Mouse (Mus musculus) right cerebral cortex, postnatal 14 days (tissue): ENCODE results near the gene Tgoln1.

Experiments used
- DNase-seq: peaks from one replicate; pipeline ENCODE4 v3.0.0; 2022

Tgoln1 gene

DNA sequence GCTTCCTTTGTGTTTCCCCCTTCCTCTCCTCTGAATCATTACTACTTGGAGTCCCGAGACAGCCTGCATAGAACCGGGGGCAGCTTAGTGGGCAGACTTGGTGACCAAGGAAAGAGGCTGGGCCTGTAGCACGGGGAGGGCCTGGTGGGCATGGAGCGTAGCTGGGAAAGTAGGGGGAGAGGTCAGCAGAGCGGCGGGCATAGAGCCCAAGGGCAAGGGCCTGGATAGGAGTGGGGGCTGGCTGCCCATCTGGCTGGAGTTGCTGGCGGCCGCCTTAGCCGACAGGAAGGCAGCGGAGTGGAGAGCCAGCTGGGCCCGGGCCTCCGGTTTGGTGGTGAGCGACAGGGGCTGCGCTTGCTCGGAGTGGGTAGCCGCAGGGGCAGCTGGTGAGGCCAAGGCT, 10.5 kb upstream of the Tgoln1 start:
- peak; percentile 18 for DNase-seq

DNA sequence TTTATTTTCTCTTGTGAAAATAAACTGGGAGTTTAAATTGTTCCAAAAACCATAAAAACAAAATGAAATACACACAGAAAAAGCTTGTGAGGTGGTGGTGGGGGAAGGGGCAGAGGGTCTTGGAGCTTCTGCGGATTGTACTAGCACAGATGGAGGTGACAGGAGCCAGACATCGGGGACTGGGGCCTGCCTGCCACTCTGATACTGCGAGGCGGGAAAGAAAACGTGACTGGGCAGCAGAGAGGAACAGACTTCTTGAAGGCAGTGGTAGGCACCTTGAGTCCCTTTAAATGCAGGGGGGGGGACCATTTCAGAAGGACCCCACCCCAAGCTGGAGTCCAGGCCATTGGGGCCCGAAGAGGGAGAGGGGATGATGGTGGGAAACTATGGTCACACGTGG, 9.6 kb upstream of the Tgoln1 start:
- DNase-seq = no peak

DNA sequence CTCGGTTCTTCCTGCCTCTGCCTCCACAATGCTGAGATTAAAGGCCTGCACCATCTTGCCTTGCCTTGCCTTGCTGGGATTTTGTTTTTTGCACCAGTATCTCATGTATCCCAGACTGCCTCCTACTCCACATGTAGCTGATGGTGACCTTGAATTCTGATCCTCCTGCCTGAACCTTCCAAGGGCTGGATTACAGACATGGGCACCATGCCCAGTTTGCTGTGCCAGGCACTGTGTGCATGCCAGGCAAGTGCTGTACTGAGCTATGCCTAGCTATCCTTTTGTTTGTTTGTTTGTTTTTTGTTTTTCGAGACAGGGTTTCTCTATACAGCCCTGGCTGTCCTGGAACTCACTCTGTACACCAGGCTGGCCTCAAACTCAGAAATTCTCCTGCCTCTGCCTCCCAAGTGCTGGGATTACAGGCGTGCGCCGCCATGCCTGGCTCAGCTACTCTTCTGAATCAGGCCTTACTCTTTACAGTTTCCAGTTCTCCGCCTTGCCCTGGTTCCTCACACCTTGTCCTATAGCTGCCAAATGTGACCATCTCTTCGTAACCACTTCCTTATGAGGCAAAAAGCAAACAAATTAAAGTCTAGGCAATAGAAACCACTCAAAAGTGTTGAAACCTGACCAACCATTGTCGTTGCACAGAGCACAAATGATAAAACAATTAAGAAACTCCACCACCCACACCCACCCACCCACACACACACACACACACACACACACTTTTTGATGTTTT, 7.0 kb upstream of the Tgoln1 start:
- no peak for DNase-seq

DNA sequence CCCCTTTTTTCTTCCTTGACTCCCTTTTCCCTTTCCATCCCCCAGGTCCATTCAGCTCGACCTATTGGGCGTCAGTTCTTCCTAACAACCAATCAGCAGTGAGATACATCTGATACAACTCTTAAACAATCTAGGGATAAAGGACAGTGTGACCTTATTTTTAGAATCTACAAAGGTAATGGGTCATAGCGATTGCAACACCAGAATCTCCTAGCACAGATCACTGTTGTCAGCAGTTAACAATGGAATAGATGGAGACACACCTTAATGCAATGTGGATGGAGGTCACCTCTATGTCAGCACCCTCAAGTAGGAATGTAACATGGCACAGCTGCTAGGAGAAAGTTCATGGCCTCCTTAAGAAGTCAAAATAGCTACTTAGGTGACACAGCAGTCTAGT, 6.1 kb upstream of the Tgoln1 start:
- no peak for DNase-seq

DNA sequence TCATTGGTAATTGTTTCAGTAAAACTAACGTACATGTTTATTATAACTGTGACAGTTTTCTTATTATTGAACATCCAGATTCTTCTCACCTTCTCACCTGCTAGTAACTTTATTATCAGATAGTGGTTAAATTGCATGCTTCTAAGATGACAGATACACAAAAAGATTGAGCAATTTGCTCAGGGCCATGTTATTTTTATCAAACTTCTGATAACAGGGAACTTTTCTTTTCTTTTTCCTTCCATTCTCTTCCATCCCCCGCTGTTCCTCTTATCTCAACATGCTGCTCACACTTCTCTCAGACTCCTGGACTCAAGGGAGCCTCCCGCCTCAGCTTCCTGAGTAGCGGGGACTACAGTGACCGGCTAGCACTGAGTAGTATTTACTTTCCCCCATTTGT, 4.1 kb upstream of the Tgoln1 start:
- no peak for DNase-seq

- DNase-seq = no peak
These were observed 3.1 kb upstream of the Tgoln1 start for GRCm38 (mm10) chr6:72619734-72620532.

GRCm38 (mm10) chr6:72615561-72616375, 1.0 kb downstream of the Tgoln1 start:
- no peak for DNase-seq

GRCm38 (mm10) chr6:72615151-72615550, 1.6 kb downstream of the Tgoln1 start:
- DNase-seq = no peak

DNA sequence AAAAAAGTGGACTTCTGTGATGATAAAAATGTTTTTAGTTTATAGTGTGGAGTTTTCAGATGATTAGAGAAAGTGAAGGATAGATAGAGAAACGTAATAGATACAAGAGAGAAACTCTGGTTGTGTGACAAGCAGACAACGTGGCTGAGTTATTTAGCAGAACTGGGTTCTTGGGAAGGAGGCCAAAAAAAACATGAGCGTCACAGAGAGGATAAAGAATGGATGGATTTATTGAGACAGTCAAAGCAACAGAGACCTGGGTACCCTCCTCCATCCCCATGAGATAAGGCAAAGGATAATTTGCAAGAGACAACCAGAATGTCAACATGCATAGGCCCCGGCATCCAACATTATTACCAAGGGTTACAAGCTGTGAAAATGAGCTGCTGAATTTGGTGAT, 6.5 kb downstream of the Tgoln1 start:
- no peak for DNase-seq

GRCm38 (mm10) chr6:72608662-72609184, 8.1 kb downstream of the Tgoln1 start:
- no peak for DNase-seq

DNA sequence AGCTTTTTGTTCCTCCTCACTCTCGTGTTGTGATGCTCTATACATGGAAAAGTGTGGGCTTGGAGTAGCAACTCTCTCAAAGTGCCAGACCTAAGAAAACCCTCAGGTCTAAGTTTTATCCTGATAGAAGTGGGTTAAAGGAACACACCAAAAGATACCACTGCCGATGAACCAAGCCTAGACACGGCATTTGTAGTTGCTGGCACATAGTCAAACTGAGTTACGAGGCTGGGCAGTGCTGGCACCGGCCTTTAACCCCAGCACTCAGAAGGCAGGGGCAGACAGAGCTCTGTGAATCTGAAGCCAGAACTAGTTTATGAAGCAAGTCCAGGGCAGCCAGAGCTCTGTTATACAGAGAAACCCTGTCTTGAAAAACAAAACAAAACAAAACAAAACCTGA, 9.1 kb downstream of the Tgoln1 start:
- no peak for DNase-seq

- DNase-seq = no peak
These were observed 9.7 kb downstream of the Tgoln1 start for GRCm38 (mm10) chr6:72607060-72607459.

DNA sequence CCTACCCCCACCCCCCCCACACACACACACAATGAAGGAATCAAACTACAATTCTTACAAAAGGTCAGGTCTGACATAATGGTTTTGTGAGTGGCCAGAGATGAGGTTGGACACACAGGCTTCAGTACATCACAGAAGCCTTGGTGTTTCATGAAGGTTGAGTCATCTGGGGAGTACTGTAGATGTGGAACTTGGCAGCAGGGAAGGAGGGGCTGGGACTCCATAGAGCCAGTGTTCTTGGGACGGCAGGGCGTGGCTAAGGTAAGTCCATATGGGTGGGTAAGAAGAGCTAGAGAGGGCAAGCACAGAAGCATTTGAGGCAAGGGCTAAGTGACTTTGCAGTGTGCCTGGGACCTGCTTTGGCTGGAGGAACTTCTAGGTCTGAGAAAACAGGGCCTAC, 12.7 kb downstream of the Tgoln1 start:
- DNase-seq = no peak

- DNase-seq = peak; percentile 82
These were observed 15.1 kb downstream of the Tgoln1 start for GRCm38 (mm10) chr6:72601732-72602131.

DNA sequence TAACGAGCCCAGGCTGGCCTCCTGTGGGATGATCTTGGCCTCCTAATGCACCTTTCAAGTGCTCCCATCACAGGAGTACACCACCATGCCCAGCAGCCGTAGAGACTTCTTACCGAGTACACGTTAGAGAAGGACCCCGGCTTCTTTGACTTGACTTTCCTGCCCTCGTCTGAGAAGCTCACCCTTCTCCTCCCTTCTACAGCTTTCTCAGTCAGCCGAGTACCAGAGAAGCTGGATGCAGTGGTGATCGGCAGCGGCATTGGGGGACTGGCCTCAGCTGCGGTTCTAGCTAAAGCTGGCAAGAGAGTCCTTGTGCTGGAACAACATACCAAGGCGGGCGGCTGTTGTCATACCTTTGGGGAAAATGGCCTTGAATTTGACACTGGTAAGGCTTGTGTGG, 16.0 kb downstream of the Tgoln1 start:
- DNase-seq = no peak

DNA sequence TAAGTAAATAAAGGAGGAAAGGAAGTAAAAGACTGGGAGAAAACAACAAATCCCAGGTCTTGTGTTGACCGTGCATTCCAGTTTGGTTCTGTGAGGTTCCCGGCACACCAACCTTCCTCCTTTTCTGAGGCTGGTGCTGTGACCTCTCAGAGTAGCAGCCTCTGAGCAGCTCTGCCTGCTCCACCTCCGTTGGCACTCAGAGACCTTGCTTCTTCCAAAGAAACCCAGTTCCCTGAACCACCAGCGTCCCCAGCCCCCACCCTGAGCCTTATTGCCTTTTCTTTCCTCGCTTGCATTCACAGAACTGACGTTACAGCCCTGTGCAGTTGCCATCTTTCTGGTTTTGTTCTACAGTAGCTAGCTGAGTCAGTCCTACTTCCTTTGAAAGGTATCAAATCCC, 16.6 kb downstream of the Tgoln1 start:
- DNase-seq = no peak

DNA sequence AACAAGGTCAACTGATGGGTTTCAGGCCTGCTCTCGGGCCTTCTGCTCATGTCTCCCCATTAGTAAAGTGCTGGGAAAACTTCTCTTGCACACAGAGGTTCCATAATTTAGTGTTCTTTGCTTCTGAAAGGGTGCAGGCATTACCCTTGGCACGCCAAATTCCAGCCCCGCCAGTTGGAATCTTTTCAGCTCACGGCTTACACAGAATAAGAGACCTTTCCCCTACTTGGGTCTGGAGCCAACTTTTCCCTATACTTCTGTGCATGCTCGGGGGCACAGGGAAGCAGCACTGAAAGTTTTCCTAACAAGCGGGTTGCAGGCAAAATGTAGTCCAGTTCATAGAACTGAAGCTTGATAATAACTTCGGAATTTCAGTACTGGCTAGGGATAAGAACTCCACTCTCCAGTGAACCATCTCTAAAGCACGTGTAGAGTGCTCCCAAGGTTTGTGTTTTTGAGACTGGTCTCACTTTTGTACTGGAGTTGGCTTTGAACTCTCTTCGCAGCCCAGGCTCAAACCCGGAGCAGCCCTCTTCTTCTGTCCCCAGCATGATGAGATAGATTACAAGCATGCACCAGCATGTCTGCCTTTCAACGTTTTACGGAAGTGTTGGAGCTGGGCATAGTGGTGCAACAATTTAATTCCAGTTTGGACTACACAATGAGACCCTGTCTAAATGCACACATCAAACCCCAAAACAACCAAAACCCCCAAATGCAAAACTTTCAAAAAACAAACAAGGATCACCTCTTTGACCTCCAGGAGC, 17.8 kb downstream of the Tgoln1 start:
- peak; percentile 33 for DNase-seq

- DNase-seq = peak; percentile 74
These were observed 18.6 kb downstream of the Tgoln1 start, which contains the start of the genes Elmod3 and Retsat for GRCm38 (mm10) chr6:72597956-72598753. TSS of gene Elmod3 (minus strand) at chr6:72598413. TSS of gene Retsat (plus strand) at chr6:72598475.

DNA sequence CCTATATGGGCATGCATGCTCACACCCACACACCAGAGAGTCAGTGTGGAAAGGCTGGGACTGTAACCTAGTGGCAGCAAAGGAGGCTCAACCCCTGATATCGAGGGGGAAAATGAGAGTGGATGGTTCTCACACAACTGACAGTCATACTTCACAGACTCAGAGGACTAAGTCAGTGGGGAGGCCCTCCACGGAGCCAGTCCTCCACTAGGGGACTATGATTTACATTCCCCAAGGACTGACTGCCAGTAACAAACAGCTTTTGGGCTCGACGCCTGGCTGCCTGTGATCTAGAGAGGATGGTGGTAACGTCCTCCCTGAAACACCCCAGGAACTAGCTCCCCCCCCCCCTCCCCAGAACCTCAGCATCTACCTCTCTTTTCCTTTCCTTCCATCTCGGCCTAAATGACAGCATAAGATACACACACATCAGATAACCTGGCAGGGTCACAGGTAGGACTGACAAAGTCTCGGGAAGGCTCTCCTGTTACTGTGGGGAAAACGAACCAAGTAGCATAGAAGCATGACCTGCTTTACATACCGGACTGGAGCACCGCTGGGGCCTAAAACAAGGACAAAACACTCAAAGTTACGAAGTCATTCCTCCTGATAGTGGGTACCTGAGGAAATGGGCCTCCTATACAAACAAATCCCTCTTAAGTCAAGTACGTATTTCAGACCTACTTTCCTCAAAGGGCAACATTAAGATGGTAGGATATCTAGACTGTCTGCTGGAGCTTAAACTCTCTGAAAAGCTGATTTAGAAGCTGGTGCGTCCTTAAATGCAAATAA, 19.5 kb downstream of the Tgoln1 start:
- no peak for DNase-seq

DNA sequence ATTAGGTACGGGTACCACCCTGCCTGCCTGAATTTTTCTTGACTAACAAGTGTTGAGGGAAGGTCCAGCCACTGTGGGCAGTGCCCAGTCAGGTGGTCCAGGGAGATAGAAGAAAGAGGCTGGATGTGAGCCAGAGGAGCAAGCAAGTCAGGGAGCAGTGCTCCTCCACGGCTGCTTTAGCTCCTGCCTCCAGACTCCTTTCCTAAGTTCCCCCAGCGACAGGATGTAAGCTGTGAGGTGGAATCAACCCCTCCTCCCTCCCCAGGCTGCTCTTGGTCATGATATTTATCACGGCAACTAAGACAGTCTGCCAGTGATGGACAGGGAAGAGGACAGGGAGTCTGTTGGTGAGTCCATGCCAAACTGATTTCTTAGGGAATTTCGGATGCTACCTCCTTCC, 22.9 kb downstream of the Tgoln1 start:
- no peak for DNase-seq
